Mouse (Mus musculus): ENCODE measurements around the gene Rab5if. TPM values are rescaled to one million over a fixed set of nuclear protein-coding genes. Genes with fewer than 3 reads are reported as not detected.
"Not testable (repeated sequence)": the region's sequence is repeated elsewhere in the genome, so short reads cannot be mapped to it uniquely, and the experiment has no call there.

The Rab5if gene
- total and polyA plus RNA-seq, 3 experiments: 226 to 315 (median 263) TPM

GRCm38 (mm10) chr2:156848526-156849182 lies 14.3 kb upstream of the Rab5if start:
- DNase-seq (ENCODE audit: low read depth, low spot score): peak; percentile 40
- Histone ChIP-seq H3K27ac (ENCODE audit: control insufficient read depth, low read depth, low read length) (no peak overlapping the region), H3K9ac (ENCODE audit: control insufficient read depth, low read depth, low read length, poor library complexity, severe bottlenecking) (no peak overlapping the region), H3K9me3 (replicated peaks; ENCODE audit: insufficient read depth, low read length) (no peaks in the 10 kb centered on the region), H3K4me1 (ENCODE audit: control insufficient read depth in 1 of 2, insufficient read depth in 2 of 2, low read length in 2 of 2) (peaks cover 0 to 9% of the 10 kb centered on the region in 2 experiments; a peak in 1 of 4 replicates), H3K27me3 (ENCODE audit: control insufficient read depth in 1 of 2, insufficient read depth in 2 of 2, low read length in 2 of 2) (no peaks in the 10 kb centered on the region), H3K36me3 (ENCODE audit: control insufficient read depth in 1 of 2, insufficient read depth in 2 of 2, low read length in 2 of 2) (peaks cover 7 to 23% of the 10 kb centered on the region in 2 experiments), H3K4me3 (ENCODE audit: control insufficient read depth in 1 of 2, insufficient read depth in 1 of 2, low read depth in 2 of 2, low read length in 2 of 2) (no peak overlapping the region), H3K79me2 (ENCODE audit: control insufficient read depth, insufficient read depth, low read length, poor library complexity) (peaks cover 15% of the 10 kb centered on the region)
- peak; percentile 20 to 44; a peak in 2 of 4 replicates for TF ChIP-seq EP300 (IDR thresholded peaks at IDR 0.05; ENCODE audit: low read depth in 1 of 2, low read length in 2 of 2)
- peak; percentile 63 for TF ChIP-seq GATA1 (IDR thresholded peaks at IDR 0.05; ENCODE audit: low read depth, low read length)
- no peak for TF ChIP-seq SMC3 (IDR thresholded peaks at IDR 0.05; ENCODE audit: low read depth, low read length)
- TF ChIP-seq RCOR1 (IDR thresholded peaks at IDR 0.05; ENCODE audit: low read depth, low read length): peak; percentile 85

- Histone ChIP-seq H3K27me3 (ENCODE audit: control insufficient read depth in 1 of 2, insufficient read depth in 2 of 2, low read length in 2 of 2) (no peaks in the 10 kb centered on the region), H3K9me3 (replicated peaks; ENCODE audit: insufficient read depth, low read length) (no peaks in the 10 kb centered on the region), H3K36me3 (ENCODE audit: control insufficient read depth in 1 of 2, insufficient read depth in 2 of 2, low read length in 2 of 2) (peaks cover 7 to 19% of the 10 kb centered on the region in 2 experiments), H3K27ac (ENCODE audit: control insufficient read depth, low read depth, low read length) (no peak overlapping the region), H3K4me3 (ENCODE audit: control insufficient read depth in 1 of 2, insufficient read depth in 1 of 2, low read depth in 2 of 2, low read length in 2 of 2) (no peak overlapping the region), H3K79me2 (ENCODE audit: control insufficient read depth, insufficient read depth, low read length, poor library complexity) (peaks cover 5% of the 10 kb centered on the region; the same call in 1 of the 2 replicates), H3K9ac (ENCODE audit: control insufficient read depth, low read depth, low read length, poor library complexity, severe bottlenecking) (no peak overlapping the region), H3K4me1 (ENCODE audit: control insufficient read depth in 1 of 2, insufficient read depth in 2 of 2, low read length in 2 of 2) (peaks cover 0 to 9% of the 10 kb centered on the region in 2 experiments; a peak in 1 of 4 replicates)
- no peak for DNase-seq (ENCODE audit: low read depth, low spot score)
- TF ChIP-seq CTCF (IDR thresholded peaks at IDR 0.05 in 2 of 3, conservative IDR thresholded peaks at IDR 0.05 in 1 of 3; ENCODE audit: control insufficient read depth in 1 of 3, insufficient read depth in 1 of 3, low read depth in 2 of 3, low read length in 3 of 3, poor library complexity in 1 of 3, severe bottlenecking in 1 of 3): no peak
- no peak for TF ChIP-seq ETS1 (IDR thresholded peaks at IDR 0.05; ENCODE audit: low read depth, low read length)
- no peak for TF ChIP-seq ZMIZ1 (IDR thresholded peaks at IDR 0.05; ENCODE audit: low read depth, low read length)
- no peak for TF ChIP-seq MYC (IDR thresholded peaks at IDR 0.05; ENCODE audit: low read depth, low read length)
- no peak for TF ChIP-seq BHLHE40 (IDR thresholded peaks at IDR 0.05; ENCODE audit: borderline replicate concordance, low read depth, low read length)
- no peak for TF ChIP-seq MYB (IDR thresholded peaks at IDR 0.05; ENCODE audit: low read depth, low read length)
- no peak for TF ChIP-seq MAZ (IDR thresholded peaks at IDR 0.05; ENCODE audit: low read depth, low read length)
- TF ChIP-seq NRF1 (IDR thresholded peaks at IDR 0.05; ENCODE audit: insufficient read depth, low read depth, low read length, poor library complexity, severe bottlenecking): no peak
- TF ChIP-seq UBTF (IDR thresholded peaks at IDR 0.05; ENCODE audit: borderline replicate concordance, insufficient read depth, low read depth, low read length): no peak
- TF ChIP-seq USF2 (IDR thresholded peaks at IDR 0.05; ENCODE audit: borderline replicate concordance in 1 of 2, insufficient read depth in 1 of 2, low read depth in 1 of 2, low read length in 2 of 2): no peak
- no peak for TF ChIP-seq E2F4 (IDR thresholded peaks at IDR 0.05; ENCODE audit: borderline replicate concordance, low read depth, low read length)
- TF ChIP-seq SMC3 (IDR thresholded peaks at IDR 0.05; ENCODE audit: low read depth, low read length): no peak
- TF ChIP-seq GATA1 (IDR thresholded peaks at IDR 0.05; ENCODE audit: low read depth, low read length): no peak
- no peak for TF ChIP-seq HCFC1 (IDR thresholded peaks at IDR 0.05; ENCODE audit: low read depth, low read length)
- TF ChIP-seq KAT2A (conservative IDR thresholded peaks at IDR 0.05; ENCODE audit: low read depth, low read length): no peak
- no peak for TF ChIP-seq POLR2A (IDR thresholded peaks at IDR 0.05; ENCODE audit: control insufficient read depth in 1 of 2, insufficient read depth in 1 of 2, low read depth in 1 of 2, low read length in 2 of 2, poor library complexity in 1 of 2)
- no peak for TF ChIP-seq TCF12 (IDR thresholded peaks at IDR 0.05; ENCODE audit: low read depth, low read length)
Observed at GRCm38 (mm10) chr2:156850505-156850904, 12.4 kb upstream of the Rab5if start.

- DNase-seq (ENCODE audit: low read depth, low spot score); H3K4me3 ChIP-seq (ENCODE audit: control insufficient read depth in 1 of 2, insufficient read depth in 1 of 2, low read depth in 2 of 2, low read length in 2 of 2); H3K27ac ChIP-seq (ENCODE audit: control insufficient read depth, low read depth, low read length); H3K27me3 ChIP-seq (ENCODE audit: control insufficient read depth in 1 of 2, insufficient read depth in 2 of 2, low read length in 2 of 2); H3K9ac ChIP-seq (ENCODE audit: control insufficient read depth, low read depth, low read length, poor library complexity, severe bottlenecking); H3K4me1 ChIP-seq (ENCODE audit: control insufficient read depth in 1 of 2, insufficient read depth in 2 of 2, low read length in 2 of 2); H3K36me3 ChIP-seq (ENCODE audit: control insufficient read depth in 1 of 2, insufficient read depth in 2 of 2, low read length in 2 of 2); H3K9me3 ChIP-seq (replicated peaks; ENCODE audit: insufficient read depth, low read length); H3K79me2 ChIP-seq (ENCODE audit: control insufficient read depth, insufficient read depth, low read length, poor library complexity): not testable (repeated sequence)
Observed at GRCm38 (mm10) chr2:156853584-156853983, 9.3 kb upstream of the Rab5if start.

Data from MEL (cell line).